Mouse (Mus musculus) heart, embryonic 10.5 days (tissue): ENCODE measurements at regions not wholly inside any gene's neighbourhood (a gene's known extent, or its start where the extent isn't known, plus 50 kb on each side); places are given as distances from the start of the nearest gene placed in this dataset.

Experiments
- DNase-seq: peaks from one replicate; pipeline ENCODE4 v3.0.0-alpha.2; 2017; ENCODE audit warnings: low spot score
- H3K27ac ChIP-seq: fragments of 300-500 bp; sonication (generic); 2 replicates; pipeline ENCODE4 v1.5.1; 2016; ENCODE audit warnings: mild to moderate bottlenecking
- H3K27me3 ChIP-seq: fragments of 300-500 bp; sonication (generic); 2 replicates; pipeline ENCODE4 v1.6.1; 2016; ENCODE audit warnings: mild to moderate bottlenecking; ENCODE audit not compliant: poor library complexity, insufficient read depth, severe bottlenecking
- H3K36me3 ChIP-seq: fragments of 300-500 bp; sonication (generic); 2 replicates; pipeline ENCODE4 v1.6.1; 2016; ENCODE audit warnings: mild to moderate bottlenecking, moderate library complexity
- H3K4me1 ChIP-seq: fragments of 300-500 bp; sonication (generic); 2 replicates; pipeline ENCODE4 v1.6.1; 2016; ENCODE audit warnings: mild to moderate bottlenecking
- H3K4me3 ChIP-seq: fragments of 300-500 bp; sonication (generic); 2 replicates; pipeline ENCODE4 v1.5.1; 2016; ENCODE audit warnings: mild to moderate bottlenecking, moderate library complexity
- H3K9me3 ChIP-seq: fragments of 300-500 bp; sonication (generic); 2 replicates; pipeline ENCODE4 v1.6.1; 2016; ENCODE audit warnings: mild to moderate bottlenecking, moderate library complexity
- WGBS: fragments of 180-500 bp; shearing (Covaris S2); methylation state at CpG from one replicate; pipeline ENCODE4 v1.1.7; 2016; 5-methylcytosine and 5-hydroxymethylcytosine counted together

GRCm38 (mm10) chr3:41168181-41168967 lies 85.5 kb upstream of the Pgrmc2 start:
- H3K4me3 ChIP-seq = no peak overlapping the region
- no peaks in the 10 kb centered on the region for H3K9me3 ChIP-seq
- DNase-seq = peak; percentile 73
- H3K36me3 ChIP-seq = no peaks in the 10 kb centered on the region
- no peaks in the 10 kb centered on the region for H3K27me3 ChIP-seq
- H3K4me1 ChIP-seq = peaks cover 28% of the 10 kb centered on the region
- WGBS = 79% methylated on average over 11 of the region's 11 CpGs
- no peak overlapping the region for H3K27ac ChIP-seq

GRCm38 (mm10) chr3:41167476-41167875 lies 84.6 kb upstream of the Pgrmc2 start:
- H3K4me3 ChIP-seq = no peak overlapping the region
- H3K4me1 ChIP-seq = peaks cover 23% of the 10 kb centered on the region
- H3K9me3 ChIP-seq = no peaks in the 10 kb centered on the region
- H3K27me3 ChIP-seq = no peaks in the 10 kb centered on the region
- peak; percentile 59 for DNase-seq
- H3K36me3 ChIP-seq = no peaks in the 10 kb centered on the region
- no peak overlapping the region for H3K27ac ChIP-seq
- WGBS = 88% methylated on average over 3 of the region's 3 CpGs

DNA sequence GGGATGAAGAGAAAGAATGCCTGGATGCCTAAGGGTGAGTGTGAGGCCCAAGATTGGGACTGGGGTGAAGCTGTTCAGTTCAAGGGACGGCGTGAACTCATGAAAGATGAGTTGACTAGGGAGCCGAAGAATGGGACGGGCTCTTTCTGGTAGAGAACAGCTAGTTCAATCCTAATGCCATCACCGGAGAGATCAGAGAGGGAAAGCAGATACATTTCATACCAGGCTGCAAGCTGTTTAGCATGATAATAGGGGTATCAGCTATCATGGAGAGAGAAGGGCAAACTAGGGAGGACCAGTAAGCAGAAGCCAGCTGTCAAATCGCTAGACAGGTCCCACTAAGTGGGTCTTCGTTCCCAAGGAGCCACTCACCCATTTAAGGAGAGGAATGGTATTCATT lies 81.9 kb upstream of the Pgrmc2 start:
- Histone ChIP-seq H3K27me3 (no peaks in the 10 kb centered on the region), H3K9me3 (no peaks in the 10 kb centered on the region), H3K4me1 (peaks cover 19% of the 10 kb centered on the region), H3K4me3 (no peak overlapping the region), H3K36me3 (no peaks in the 10 kb centered on the region), H3K27ac (no peak overlapping the region; the same call in 1 of the 2 replicates)
- 90% methylated on average over 7 of the region's 7 CpGs for WGBS
- peak; percentile 56 for DNase-seq

- WGBS = 43% methylated on average over 3 of the region's 3 CpGs
- DNase-seq = no peak
- no peaks in the 10 kb centered on the region for H3K9me3 ChIP-seq
- H3K4me3 ChIP-seq = no peak overlapping the region
- 0 out of 2 replicates have a peak overlapping the region, but pooled peaks have one; percentile 10 for H3K27ac ChIP-seq
- H3K27me3 ChIP-seq = no peaks in the 10 kb centered on the region
- H3K36me3 ChIP-seq = no peaks in the 10 kb centered on the region
- H3K4me1 ChIP-seq = peaks cover 15% of the 10 kb centered on the region
These were observed 80.9 kb upstream of the Pgrmc2 start for GRCm38 (mm10) chr3:41163767-41164166.

DNA sequence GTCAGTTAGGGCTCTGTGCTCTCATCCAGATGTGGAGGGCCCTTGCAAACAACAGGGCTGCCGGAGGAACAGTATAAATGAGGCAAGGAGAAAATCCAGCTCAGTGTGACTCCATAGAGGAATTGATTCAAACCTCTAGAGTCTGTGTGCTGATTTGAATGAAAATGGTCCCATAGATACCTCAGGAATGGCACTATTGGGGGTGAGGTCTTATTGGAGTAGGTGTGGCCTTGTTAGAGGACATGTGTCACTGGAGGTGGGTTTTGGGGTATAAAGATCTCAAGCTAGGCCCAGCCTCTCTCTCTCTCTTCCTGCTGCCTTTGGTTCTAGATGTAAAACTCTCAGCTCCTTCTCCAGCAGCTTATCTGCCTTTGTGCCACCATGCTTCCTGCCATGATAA lies 79.7 kb upstream of the Pgrmc2 start:
- H3K4me1 ChIP-seq = peaks cover 22% of the 10 kb centered on the region
- no peaks in the 10 kb centered on the region for H3K9me3 ChIP-seq
- WGBS = 87% methylated on average over 1 of the region's 1 CpGs
- no peaks in the 10 kb centered on the region for H3K36me3 ChIP-seq
- H3K27ac ChIP-seq = no peak overlapping the region
- no peak overlapping the region for H3K4me3 ChIP-seq
- DNase-seq = peak; percentile 51
- no peaks in the 10 kb centered on the region for H3K27me3 ChIP-seq

DNA sequence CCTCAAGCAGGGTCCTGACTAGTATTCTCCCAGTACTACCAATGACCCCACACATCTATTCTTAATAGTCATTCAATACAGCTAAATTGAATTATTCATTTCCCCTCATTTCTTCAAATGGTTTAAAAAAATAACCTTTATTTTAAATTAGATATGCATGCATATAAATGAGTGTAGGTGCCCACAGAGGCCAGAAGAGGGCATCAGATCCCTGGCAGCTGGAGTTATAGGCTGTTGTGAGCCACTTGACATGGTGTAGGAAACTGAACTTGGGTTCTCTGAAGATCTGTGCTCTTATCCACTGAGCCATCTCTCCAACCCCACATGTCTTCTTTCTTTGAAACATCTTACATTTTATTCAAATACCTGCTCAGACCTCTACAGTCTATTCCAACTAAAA lies 77.8 kb upstream of the Pgrmc2 start:
- peak; percentile 24 for DNase-seq
- Histone ChIP-seq H3K27ac (no peak overlapping the region), H3K9me3 (no peaks in the 10 kb centered on the region), H3K4me1 (peaks cover 22% of the 10 kb centered on the region), H3K36me3 (no peaks in the 10 kb centered on the region), H3K27me3 (no peaks in the 10 kb centered on the region), H3K4me3 (no peak overlapping the region)

- WGBS = 38% methylated on average over 12 of the region's 12 CpGs
- Histone ChIP-seq H3K4me3 (no peak overlapping the region), H3K36me3 (no peaks in the 10 kb centered on the region), H3K27me3 (no peaks in the 10 kb centered on the region), H3K27ac (peak overlapping the region; percentile 79), H3K4me1 (peaks cover 24% of the 10 kb centered on the region), H3K9me3 (no peaks in the 10 kb centered on the region)
- peak; percentile 76 for DNase-seq
These were observed 75.6 kb upstream of the Pgrmc2 start for GRCm38 (mm10) chr3:41158314-41158973.

DNA sequence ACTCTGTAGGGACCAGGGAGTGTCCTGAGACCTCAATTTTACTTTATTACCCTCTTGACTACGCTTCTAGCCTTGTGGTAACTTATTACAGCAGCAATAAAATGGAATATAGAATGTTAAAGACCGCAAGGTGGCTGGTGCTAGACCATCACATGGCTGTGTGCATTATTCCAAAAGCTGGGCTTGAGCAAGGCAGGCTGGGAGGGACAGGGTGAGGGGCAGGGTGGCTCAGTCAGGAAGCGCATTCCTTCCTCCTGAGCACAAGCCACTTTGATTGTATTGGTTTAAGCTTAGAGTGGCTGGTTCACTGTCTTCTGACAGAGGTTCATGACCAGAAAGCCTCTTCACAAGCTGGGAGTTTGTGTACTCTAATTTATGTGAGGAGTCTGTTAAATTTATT lies 74.6 kb upstream of the Pgrmc2 start:
- Histone ChIP-seq H3K9me3 (no peaks in the 10 kb centered on the region), H3K27ac (no peak overlapping the region; the same call in 1 of the 2 replicates), H3K27me3 (no peaks in the 10 kb centered on the region), H3K4me1 (peaks cover 20% of the 10 kb centered on the region), H3K4me3 (no peak overlapping the region), H3K36me3 (no peaks in the 10 kb centered on the region)
- WGBS = 91% methylated on average over 3 of the region's 3 CpGs
- DNase-seq = peak; percentile 69

DNA sequence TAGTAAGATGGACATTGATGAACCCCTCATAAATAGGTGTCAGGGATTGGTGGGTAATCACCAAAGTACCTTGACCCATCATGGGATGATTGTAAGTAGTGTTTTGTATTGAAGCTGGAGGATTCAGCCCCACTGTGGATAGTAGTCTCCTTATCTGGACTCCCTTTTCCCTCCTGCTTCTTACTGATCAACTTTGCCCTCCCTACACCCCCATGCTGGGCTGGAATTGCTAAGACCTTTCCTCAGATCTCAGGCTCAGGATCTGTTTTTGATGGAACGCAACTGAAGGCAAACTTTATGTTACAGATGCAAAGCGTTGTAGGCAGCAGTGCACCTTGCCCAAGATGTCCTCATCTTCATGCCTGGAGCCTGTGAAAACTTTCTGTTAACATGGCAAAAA lies 73.7 kb upstream of the Pgrmc2 start:
- peaks cover 26% of the 10 kb centered on the region for H3K4me1 ChIP-seq
- H3K27me3 ChIP-seq = no peaks in the 10 kb centered on the region
- H3K36me3 ChIP-seq = no peaks in the 10 kb centered on the region
- H3K4me3 ChIP-seq = no peak overlapping the region
- DNase-seq = peak; percentile 65
- H3K9me3 ChIP-seq = no peaks in the 10 kb centered on the region
- H3K27ac ChIP-seq = no peak overlapping the region
- 95% methylated on average over 2 of the region's 2 CpGs for WGBS

DNA sequence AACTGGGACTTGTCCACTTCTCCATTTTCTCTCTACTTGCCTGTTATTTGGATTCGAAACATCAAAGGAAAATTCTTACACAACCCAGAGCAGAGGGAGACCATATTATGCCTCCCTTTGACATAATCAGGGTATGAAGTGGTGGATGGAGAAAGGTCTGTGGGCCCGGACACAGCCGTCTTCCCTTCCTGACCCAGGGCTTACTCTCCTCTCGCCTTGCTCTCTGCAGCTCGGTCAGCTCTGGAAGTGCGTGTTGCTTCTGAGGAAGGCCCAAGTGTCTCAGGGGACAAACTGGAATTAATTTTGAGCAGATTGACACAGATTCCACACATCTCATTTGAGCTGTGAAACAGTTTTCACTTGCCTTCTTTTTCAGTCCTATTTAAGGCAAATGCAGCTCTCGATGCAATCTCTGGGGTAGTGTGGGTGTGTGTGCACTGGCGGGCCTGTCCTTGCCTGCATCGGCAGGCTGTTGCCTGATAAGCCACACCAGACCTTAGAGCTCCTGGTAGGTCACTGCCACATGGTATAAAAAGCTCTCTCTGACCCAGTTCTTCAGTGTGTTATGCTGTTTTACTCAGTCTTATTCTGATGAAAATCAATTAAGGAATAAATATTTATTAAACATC lies 72.4 kb upstream of the Pgrmc2 start:
- Histone ChIP-seq H3K27me3 (no peaks in the 10 kb centered on the region), H3K27ac (peak overlapping the region; percentile 79), H3K36me3 (no peaks in the 10 kb centered on the region), H3K4me3 (no peak overlapping the region), H3K4me1 (peaks cover 26% of the 10 kb centered on the region), H3K9me3 (no peaks in the 10 kb centered on the region)
- 50% methylated on average over 9 of the region's 9 CpGs for WGBS
- peak; percentile 78 for DNase-seq

- Histone ChIP-seq H3K4me3 (no peak overlapping the region), H3K9me3 (no peaks in the 10 kb centered on the region), H3K36me3 (no peaks in the 10 kb centered on the region), H3K27me3 (no peaks in the 10 kb centered on the region), H3K4me1 (peaks cover 26% of the 10 kb centered on the region), H3K27ac (no peak overlapping the region)
- DNase-seq = peak; percentile 20
- WGBS = 44% methylated on average over 1 of the region's 1 CpGs
These were observed 71.6 kb upstream of the Pgrmc2 start for GRCm38 (mm10) chr3:41154402-41154801.

- Histone ChIP-seq H3K4me3 (no peak overlapping the region), H3K36me3 (no peaks in the 10 kb centered on the region), H3K27me3 (no peaks in the 10 kb centered on the region), H3K4me1 (peaks cover 13% of the 10 kb centered on the region; the same call in 1 of the 2 replicates), H3K27ac (0 out of 2 replicates have a peak overlapping the region, but pooled peaks have one; percentile 42), H3K9me3 (no peaks in the 10 kb centered on the region)
- WGBS = 38% methylated on average over 7 of the region's 7 CpGs
- DNase-seq = peak; percentile 66
These were observed 69.1 kb upstream of the Pgrmc2 start for GRCm38 (mm10) chr3:41151989-41152388.

DNA sequence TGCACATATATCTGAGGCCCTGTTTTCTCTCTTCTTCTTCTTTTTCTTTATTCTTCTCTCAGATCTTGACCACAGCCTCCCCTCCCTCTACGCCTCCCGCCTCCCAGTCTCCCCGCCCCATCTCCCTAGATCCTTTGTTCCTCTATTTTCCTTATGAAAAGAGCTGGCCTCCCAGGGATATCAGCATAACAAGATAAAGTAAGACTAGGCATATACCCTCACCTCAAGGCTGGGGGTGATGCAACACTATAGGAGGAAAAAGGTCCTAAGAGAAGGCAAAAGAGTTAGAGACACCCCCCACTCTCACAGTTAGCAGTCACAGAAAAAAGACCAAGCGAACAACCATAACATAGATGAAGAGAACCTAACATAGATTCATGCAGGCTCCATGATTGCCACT lies 57.5 kb upstream of the Pgrmc2 start:
- no peak for DNase-seq
- H3K9me3 ChIP-seq = 0 out of 2 replicates have a peak, but pooled peaks cover 4% of the 10 kb centered on the region

More for the DNA sequence above, 57.5 kb upstream of the Pgrmc2 start:
- Histone ChIP-seq H3K4me1 (no peaks in the 10 kb centered on the region), H3K4me3 (no peak overlapping the region), H3K27ac (no peak overlapping the region), H3K36me3 (0 out of 2 replicates have a peak, but pooled peaks cover 3% of the 10 kb centered on the region), H3K27me3 (no peaks in the 10 kb centered on the region)
- 82% methylated on average over 4 of the region's 4 CpGs for WGBS
